Mouse (Mus musculus) ovary, postnatal 10 days (tissue): ENCODE measurements at regions not wholly inside any gene's neighbourhood (a gene's known extent, or its start where the extent isn't known, plus 50 kb on each side); places are given as distances from the start of the nearest gene placed in this dataset.

Experiments used
- DNase-seq: peaks from one replicate; pipeline ENCODE4 v3.0.0; 2022; ENCODE audit warnings: low spot score

DNA sequence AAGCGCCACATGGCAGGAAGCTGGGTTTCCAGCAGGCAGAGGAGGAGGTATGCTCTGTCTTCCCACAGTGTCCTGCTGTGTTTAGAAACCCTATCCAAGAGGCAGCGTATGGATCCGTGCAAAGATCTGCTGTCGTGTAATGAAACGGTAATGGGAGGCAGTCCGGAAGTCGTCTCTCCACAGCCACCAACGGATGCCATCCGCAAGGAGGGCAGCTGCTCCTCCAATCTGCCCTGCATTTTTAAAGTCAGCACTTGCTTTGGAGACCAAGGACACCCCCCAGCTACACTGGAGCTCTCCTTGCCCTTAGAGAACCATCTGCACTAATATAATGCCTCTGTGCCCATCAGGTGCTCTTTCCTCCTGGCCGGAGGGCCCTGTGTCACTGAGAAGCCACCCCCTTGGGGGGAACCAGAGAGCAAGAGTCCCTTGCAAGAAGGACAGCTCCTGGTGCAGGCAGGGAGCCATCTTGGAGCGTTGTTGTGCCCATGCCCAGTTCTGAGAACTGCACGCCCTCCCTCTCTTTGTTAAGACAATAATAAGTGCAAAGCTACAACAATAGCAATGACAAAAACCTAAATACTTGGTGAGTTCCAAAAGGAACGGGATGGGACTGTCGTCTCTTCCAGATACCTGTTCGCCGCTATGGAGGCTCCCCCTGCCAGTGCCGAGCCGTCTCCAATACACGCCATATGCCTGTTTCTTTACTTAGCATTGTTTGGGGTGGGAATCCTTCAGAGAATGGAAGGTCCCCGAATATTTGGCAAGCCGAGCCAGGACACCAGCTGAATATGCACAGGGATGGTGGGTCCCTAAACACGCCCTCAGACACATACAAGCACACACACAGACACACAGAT is 384.4 kb downstream of the Zfp536 start:
- no peak for DNase-seq

DNA sequence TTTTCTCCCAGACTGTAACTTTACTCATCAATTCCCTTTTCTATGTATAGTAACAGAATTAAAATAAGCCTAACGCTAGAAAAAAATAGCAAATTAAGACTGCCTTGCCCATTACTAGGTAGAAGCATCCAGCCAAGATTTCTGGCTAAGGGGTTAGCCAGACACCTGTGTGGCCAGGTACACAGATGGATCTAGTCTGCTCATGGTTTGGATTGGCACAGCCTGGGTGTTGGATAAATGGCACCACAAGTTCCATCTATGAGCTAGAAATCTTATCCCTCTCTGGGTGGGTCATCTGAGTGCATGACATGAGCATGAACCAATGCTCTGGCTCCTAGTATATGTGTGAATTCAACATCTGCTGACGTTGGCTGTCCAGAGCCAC is 383.7 kb downstream of the Zfp536 start:
- no peak for DNase-seq

DNA sequence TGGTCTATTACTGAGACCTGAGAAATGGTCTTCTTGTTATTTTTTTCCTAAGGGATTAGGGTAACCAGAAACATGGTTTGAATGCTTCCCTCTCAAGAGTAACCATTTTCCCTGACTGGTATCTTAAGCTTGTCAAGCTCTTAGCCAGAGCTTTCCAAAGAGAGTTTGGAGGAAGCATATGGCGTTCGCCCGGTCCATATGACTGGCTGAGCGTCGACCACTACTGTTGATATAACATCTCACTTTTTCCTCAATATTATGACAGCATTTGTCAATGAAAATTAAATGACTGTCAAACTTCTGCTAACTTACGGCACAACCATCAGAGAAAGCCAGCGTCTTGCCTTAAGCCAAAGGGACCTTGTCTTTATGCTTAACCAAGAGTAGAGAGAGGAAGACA is 383.2 kb downstream of the Zfp536 start:
- DNase-seq = no peak

DNA sequence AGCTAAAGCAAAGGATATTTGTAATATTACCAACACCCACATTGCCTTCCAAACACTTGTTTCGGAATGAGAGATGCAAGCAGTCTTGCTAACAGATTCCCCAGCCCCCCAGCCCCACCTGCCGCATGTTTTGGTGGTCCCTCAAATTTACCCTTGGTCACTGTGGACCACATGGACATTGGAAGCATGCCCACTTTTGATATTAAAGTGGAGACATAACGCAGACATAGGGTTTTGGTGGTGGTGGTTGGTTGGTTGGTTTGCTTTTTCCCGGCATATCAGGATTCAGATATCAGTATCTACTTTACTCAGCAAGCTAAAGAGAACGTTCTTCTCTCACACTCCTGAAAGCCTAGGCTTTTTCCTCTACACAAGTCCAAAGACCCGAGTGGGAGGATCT is 381.3 kb downstream of the Zfp536 start:
- DNase-seq = no peak

DNA sequence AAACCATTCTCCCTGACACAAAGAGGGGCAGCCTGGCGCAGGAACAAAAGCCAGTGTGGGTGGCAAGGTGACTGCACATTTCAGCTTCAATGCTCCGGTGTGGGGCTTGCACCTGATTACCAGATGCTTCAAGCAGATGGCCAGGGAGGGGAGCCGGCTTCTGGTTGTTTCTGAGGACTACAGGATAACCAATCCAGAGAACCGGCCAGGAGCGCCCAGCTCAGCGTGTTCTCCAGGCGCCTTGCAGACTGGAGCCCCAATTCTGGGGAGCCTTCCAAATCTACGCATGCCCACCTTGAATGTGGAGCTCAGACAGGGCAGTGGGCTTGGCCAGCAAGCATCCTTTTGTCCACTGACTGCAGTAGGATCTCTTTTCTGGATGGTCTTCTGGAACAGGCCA is 380.8 kb downstream of the Zfp536 start:
- no peak for DNase-seq

DNA sequence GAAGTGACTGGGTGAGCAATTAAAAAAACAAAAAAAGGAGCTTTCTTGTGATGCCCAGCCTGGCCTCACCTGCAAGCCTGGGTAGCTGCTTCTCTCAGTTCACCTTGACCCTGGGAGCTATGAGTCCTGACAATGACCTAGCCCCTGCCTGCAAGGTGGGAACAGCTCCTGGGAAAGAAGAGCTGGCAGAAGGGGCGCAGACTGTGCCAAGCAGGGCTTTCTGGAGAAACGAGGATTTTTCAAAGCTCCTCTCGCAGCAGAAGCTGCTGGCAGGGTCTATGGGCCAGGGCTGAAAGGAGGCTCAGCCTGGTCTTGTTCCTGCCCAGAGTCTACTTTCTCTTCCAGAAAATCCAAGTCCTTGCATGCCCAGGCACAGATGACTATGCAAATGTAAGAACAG is 380.4 kb downstream of the Zfp536 start:
- DNase-seq = no peak

DNA sequence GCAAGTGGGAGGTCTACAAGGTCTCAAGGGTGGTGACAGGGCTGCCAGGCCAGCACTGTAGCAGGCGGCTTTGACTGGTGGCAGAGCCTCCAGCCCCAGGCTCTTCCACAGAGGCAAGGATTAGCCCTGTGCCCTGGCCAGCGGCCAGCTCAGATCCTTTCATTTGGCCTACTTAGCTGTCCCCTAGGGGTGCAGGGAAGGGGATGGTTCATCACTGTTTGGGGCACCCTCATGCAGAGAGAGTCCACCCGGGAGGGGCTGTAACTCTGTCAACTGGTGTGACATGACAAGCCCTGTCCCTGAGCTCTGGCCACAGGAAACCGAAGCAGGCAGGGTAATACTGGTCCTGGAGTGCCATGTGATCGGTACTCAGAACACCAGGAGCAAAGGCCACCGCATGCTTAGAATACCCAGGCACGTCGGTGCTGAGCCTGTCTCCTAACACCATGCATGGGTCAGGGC is 378.4 kb downstream of the Zfp536 start:
- DNase-seq = no peak

DNA sequence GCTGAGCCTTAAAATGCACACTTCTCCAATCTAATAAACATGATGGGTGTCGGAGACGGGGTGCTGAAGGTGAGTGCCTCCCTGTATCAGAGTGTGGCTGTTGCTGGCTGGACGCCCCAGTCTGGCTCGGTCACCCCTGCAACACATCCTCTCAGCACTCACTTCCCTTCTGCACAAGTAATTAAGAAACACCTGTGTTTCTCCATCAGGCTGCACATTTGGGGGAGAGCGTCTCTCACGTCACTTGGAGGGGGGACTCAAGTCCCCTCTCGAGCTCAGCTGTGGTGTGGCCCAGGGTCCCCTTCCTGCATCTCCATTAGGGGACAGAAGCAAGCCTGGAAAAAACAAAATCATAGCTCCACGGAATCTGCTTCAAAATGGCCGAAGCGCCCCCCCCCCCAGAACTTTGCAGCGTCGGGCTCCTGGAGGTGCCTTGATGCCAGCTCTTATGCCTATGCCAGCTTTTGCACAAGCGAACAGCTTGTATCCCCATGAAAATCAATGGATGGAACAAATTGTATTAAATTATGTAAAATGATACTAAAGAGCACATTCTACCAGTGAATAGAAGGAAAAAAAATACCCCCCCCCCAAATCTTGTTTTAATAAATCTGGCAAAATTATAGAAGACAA is 377.4 kb downstream of the Zfp536 start:
- no peak for DNase-seq

DNA sequence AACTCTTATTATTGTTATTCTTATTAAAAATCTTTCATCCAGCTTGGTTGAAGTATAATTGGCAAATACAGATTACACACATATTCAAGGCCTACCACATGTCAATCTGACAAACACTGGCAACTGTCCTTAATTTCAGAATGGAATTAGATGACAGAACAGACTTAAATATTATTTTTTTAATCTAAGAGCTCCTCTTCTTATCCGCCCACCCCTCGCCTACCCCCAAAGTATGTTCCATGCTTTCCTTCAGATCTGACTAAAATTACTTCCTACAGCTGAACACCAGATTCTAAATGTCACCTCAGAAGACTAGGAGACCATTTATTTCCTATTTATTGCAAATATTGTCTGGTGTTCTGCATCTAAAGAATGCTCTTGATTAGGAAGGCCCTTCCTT is 370.0 kb downstream of the Zfp536 start:
- no peak for DNase-seq

DNA sequence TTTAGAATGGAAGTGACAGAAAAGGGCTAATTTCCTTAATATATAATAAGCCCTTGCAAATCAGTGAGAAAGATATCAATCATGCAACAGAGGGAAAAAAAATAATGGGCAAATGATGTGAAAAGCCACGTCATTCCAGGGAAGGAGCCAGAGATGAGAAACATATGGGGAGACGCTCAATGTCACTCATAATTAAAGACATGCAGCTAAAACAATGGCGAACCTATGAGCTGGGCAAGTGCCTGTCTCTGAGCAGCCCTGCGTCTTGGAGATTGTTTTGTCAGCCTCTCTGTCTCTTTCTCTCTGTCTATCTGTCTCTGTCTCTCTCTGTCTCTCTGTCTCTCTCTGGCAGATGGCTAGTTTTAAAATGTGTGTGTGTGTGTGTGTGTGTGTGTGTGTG is 360.1 kb downstream of the Zfp536 start:
- DNase-seq = no peak

DNA sequence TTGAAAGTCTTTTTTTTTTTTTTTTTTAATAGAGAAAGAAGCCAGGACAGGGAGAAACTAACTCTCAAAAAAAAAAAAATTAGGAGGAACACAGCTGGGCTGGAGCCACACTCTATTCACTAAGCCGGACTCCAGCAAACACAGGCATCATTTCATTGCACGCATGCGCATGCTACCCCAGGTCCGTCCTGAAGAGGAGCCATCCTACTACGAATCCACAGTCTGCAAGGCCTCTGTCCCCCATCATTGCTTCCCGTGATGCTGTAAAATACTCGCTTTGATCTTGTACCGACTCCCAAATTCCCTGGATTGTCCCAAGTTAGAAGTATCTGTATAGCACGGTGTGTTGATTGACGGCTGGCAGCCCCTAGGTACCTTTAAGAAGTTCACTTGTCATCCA is 351.7 kb downstream of the Zfp536 start:
- no peak for DNase-seq
